Mouse (Mus musculus) olfactory bulb, adult 2 months (tissue): ENCODE results near the gene Decr2. TPM values are rescaled to one million over a fixed set of nuclear protein-coding genes. Genes with fewer than 3 reads are reported as not detected.

Experiments used
- H3K27ac ChIP-seq: fragments of 200-500 bp; 2 replicates; pipeline ENCODE4 v1.5.1; 2012; ENCODE audit warnings: low read depth, low read length; ENCODE audit not compliant: insufficient read depth
- H3K4me1 ChIP-seq: fragments of 200-500 bp; 2 replicates; pipeline ENCODE4 v1.6.1; 2012; ENCODE audit warnings: low read length; ENCODE audit not compliant: control insufficient read depth, insufficient read depth
- H3K4me3 ChIP-seq: fragments of 200-500 bp; 2 replicates; pipeline ENCODE4 v1.5.1; 2012; ENCODE audit warnings: mild to moderate bottlenecking, low read depth, low read length, moderate library complexity; ENCODE audit not compliant: insufficient read depth
- CTCF ChIP-seq: fragments of 200-500 bp; IDR thresholded peaks from 2 replicates; pipeline ENCODE4 v1.5.1; 2012; ENCODE audit warnings: low read depth, mild to moderate bottlenecking, low read length, moderate library complexity; ENCODE audit not compliant: insufficient read depth
- POLR2A ChIP-seq: fragments of 200-500 bp; IDR thresholded peaks from 2 replicates; pipeline ENCODE4 v1.6.1; 2012; ENCODE audit warnings: mild to moderate bottlenecking, low read depth, low read length, moderate library complexity; ENCODE audit not compliant: insufficient read depth
- WGBS: fragments of 180-500 bp; shearing (Covaris S2); methylation state at CpG from one replicate; pipeline ENCODE4 v1.1.7; 2018; 5-methylcytosine and 5-hydroxymethylcytosine counted together
- polyA plus RNA-seq: library from polyadenylated mRNA; stranded (reverse); fragments of >200 nt; gene quantifications from 2 replicates; pipeline ENCODE4 v1.2.4, GENCODE M21; 2012; ENCODE audit warnings: low replicate concordance; ENCODE audit not compliant: missing spikeins, insufficient read depth, insufficient read length

Decr2 gene
- polyA plus RNA-seq, 1 experiment, result not detected

DNA sequence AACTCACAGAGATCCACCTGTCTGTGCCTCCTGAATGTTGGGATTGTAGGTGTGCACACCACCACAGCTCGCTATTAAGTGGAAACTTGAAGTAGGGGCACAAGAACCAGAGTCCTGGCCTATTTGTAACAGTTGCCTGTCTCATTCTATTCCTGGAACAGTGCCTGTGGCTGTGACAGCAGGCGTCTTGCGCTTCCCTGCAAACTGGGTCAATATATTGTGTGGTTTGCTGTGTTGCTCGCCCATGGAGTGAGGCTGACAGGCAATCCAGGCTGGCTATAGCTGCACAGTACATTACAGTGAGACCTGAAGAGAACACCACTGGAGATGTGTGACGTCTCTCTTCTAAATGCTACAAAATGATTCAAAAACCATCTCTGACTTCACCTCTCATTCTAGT is 58.6 kb downstream of the Decr2 start:
- Histone ChIP-seq H3K4me3 (no peak overlapping the region), H3K27ac (no peak overlapping the region; the same call in 1 of the 2 replicates), H3K4me1 (peaks cover 21% of the 10 kb centered on the region)
- 39% methylated on average over 5 of the region's 5 CpGs for WGBS
- TF ChIP-seq CTCF (no peak), POLR2A (no peak)

Other genes starting within 250 kb of the Decr2 start
- gene Gm20683, start 248.6 kb downstream of the Decr2 start, polyA plus RNA-seq, result not detected in 2 replicates
- not detected in 2 replicates for gene Rhot2, start 245.5 kb downstream of the Decr2 start, polyA plus RNA-seq
- not detected in 2 replicates for gene Wdr90, start 228.8 kb downstream of the Decr2 start, polyA plus RNA-seq
- not detected in 2 replicates for gene Mcrip2, start 221.6 kb downstream of the Decr2 start, polyA plus RNA-seq
- gene Mettl26, start 215.3 kb downstream of the Decr2 start, polyA plus RNA-seq, result not detected in 2 replicates
- not detected in 2 replicates for gene Wfikkn1, start 209.5 kb downstream of the Decr2 start, polyA plus RNA-seq
- not detected in 2 replicates for gene Rab40c, start 170.6 kb downstream of the Decr2 start, polyA plus RNA-seq
- not detected in 2 replicates for gene Pigq, start 145.4 kb downstream of the Decr2 start, polyA plus RNA-seq
- gene Nhlrc4, start 145.4 kb downstream of the Decr2 start, polyA plus RNA-seq, result not detected in 2 replicates
- gene A930017K11Rik, start 137.8 kb downstream of the Decr2 start, polyA plus RNA-seq, result not detected in 2 replicates
- gene Capn15, start 104.5 kb downstream of the Decr2 start, polyA plus RNA-seq, result not detected in 2 replicates
- gene Rab11fip3, start 20.8 kb downstream of the Decr2 start, polyA plus RNA-seq, result not detected in 2 replicates
- not detected in 2 replicates for gene Nme4, start 5.3 kb upstream of the Decr2 start, polyA plus RNA-seq
- not detected in 2 replicates for gene Tmem8, start 23.0 kb upstream of the Decr2 start, polyA plus RNA-seq
- gene Mrpl28, start 33.2 kb upstream of the Decr2 start, polyA plus RNA-seq, result not detected in 2 replicates
- not detected in 2 replicates for gene Axin1, start 48.4 kb upstream of the Decr2 start, polyA plus RNA-seq
- not detected in 2 replicates for gene Pdia2, start 108.8 kb upstream of the Decr2 start, polyA plus RNA-seq
- not detected in 2 replicates for gene Rgs11, start 112.6 kb upstream of the Decr2 start, polyA plus RNA-seq
- gene Arhgdig, start 117.4 kb upstream of the Decr2 start, polyA plus RNA-seq, result not detected in 2 replicates
- gene Fam234a, start 153.9 kb upstream of the Decr2 start, polyA plus RNA-seq, result not detected in 2 replicates
- gene Luc7l, start 162.6 kb upstream of the Decr2 start, polyA plus RNA-seq, result not detected in 2 replicates